ENCODE assay signal across 10 mouse cellular contexts in the genomic region with DNA sequence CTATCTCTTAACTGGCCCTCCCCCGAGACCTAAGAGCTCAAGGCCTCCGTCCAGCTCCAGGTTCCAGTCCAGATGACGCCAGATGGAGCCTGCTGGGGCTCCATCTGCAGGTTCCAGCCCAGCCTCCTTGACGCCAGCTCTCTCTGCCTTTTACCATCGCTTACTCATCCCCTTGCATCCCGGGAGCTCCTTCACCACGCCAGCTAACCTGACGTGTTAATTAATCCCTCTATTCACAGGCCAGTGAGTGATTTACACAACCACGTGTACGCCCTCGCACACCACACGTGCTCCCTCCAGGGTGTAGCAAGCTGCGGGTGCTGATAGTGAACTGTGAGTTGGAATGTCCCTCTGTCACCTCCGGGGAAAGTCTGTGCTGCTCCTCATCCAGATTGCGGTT.
A peak's percentile ranks its signal among the peaks of the same experiment; 100 is the strongest.
DNase-seq lines count a peak whose midpoint lies in the region; ATAC-seq lines count a peak whose summit lies in the region.
"Had no signal": no experiment of that assay in that cellular context is flagged by ENCODE, and none has a peak within 500 bp of the region (broad histone marks: within the 10 kb centered on the region; RNA-seq: fewer than 3 reads in every experiment).

No protein-coding gene starts in this region.

- ATAC-seq in hindbrain, embryonic 14.5 days (ENCODE audit: low FRiP score), result no peak
- no peak for ATAC-seq in activated CD4-positive, CD25-positive, alpha-beta regulatory T cell, adult 4 months
- ATAC-seq: forebrain, embryonic 13.5 days; inflammation-experienced regulatory T-cells, adult 6 months had no signal

- no peaks in the 10 kb centered on the region for H3K27me3 ChIP-seq in hindbrain, embryonic 10.5 days (ENCODE audit: insufficient read depth, poor library complexity, severe bottlenecking)
- no peaks in the 10 kb centered on the region for H3K27me3 ChIP-seq in hindbrain, embryonic 14.5 days (ENCODE audit: control insufficient read depth, insufficient read depth, low read length)
- H3K27me3 ChIP-seq: forebrain, embryonic 13.5 days had no signal

- no peak overlapping the region for H3K9ac ChIP-seq in hindbrain, embryonic 14.5 days
- H3K9ac ChIP-seq: forebrain, embryonic 13.5 days had no signal

- 57% methylated on average over 15 of the region's 15 CpGs for WGBS in hindbrain, embryonic 10.5 days
- 48% methylated on average over 15 of the region's 15 CpGs for WGBS in hindbrain, embryonic 14.5 days

- H3K36me3 ChIP-seq in hindbrain, embryonic 10.5 days, result no peaks in the 10 kb centered on the region
- no peaks in the 10 kb centered on the region for H3K36me3 ChIP-seq in hindbrain, embryonic 14.5 days (replicated peaks; ENCODE audit: control insufficient read depth, insufficient read depth)

- DNase-seq in hindbrain, embryonic 10.5 days (ENCODE audit: low spot score), result no peak
- DNase-seq in hindbrain, embryonic 14.5 days (ENCODE audit: low spot score), result no peak
- DNase-seq in ZHBTc4 (ENCODE audit: low read depth, low spot score), result peak; percentile 12
- DNase-seq in frontal cortex, postnatal 14 days (ENCODE audit: low spot score in 2 of 2), result peak; percentile 15 to 24
- DNase-seq in left cerebral cortex, postnatal 14 days (ENCODE audit: low spot score in 2 of 2), result peak; percentile 36 to 62
- DNase-seq in ovary, adult 18-20 months (ENCODE audit: low spot score), result no peak
- DNase-seq in thymus, postnatal 14 days, result no peak

- H3K4me2 ChIP-seq in hindbrain, embryonic 14.5 days (replicated peaks), result no peak overlapping the region
- H3K4me2 ChIP-seq: forebrain, embryonic 13.5 days had no signal

- intact Hi-C loops in left cerebral cortex, postnatal 14 days (cut with DNase I), result loop anchor here (1.0 to 10.0 kb wide), 2 partner anchors 164 to 288 kb away; no protein-coding TSS in a partner anchor

- H3K27ac ChIP-seq in hindbrain, embryonic 10.5 days, result peak overlapping the region; percentile 23; the same call in 1 of the 2 replicates
- no peak overlapping the region for H3K27ac ChIP-seq in hindbrain, embryonic 14.5 days
- H3K27ac ChIP-seq: forebrain, embryonic 13.5 days had no signal

- 0 out of 2 replicates have a peak, but pooled peaks cover 6% of the 10 kb centered on the region for H3K4me1 ChIP-seq in hindbrain, embryonic 10.5 days (replicated peaks)
- no peaks in the 10 kb centered on the region for H3K4me1 ChIP-seq in hindbrain, embryonic 14.5 days (replicated peaks; ENCODE audit: control insufficient read depth, insufficient read depth, low read length)

- H3K4me3 ChIP-seq in hindbrain, embryonic 10.5 days, result no peak overlapping the region
- H3K4me3 ChIP-seq in hindbrain, embryonic 14.5 days (replicated peaks; ENCODE audit: low read length), result no peak overlapping the region
- H3K4me3 ChIP-seq: forebrain, embryonic 13.5 days had no signal

- no peaks in the 10 kb centered on the region for H3K9me3 ChIP-seq in hindbrain, embryonic 10.5 days
- H3K9me3 ChIP-seq in hindbrain, embryonic 14.5 days (ENCODE audit: control insufficient read depth, low read length), result no peaks in the 10 kb centered on the region
- H3K9me3 ChIP-seq: forebrain, embryonic 13.5 days had no signal

Comparison
In these comparisons a context has a peak if more than half of its experiments do, and no peak if none do; other contexts are left out.
1. DNase-seq: peak in ZHBTc4 (single experiment), frontal cortex, postnatal 14 days (2 of 2) and left cerebral cortex, postnatal 14 days (2 of 2); none in hindbrain, embryonic 10.5 days (single experiment), hindbrain, embryonic 14.5 days (single experiment), ovary, adult 18-20 months (single experiment) and thymus, postnatal 14 days (single experiment).